In genomic region chr11:25335667-25336066, GRCm38 (mm10) we compare ENCODE assay signal across 12 mouse cellular contexts.
"Had no signal": no experiment of that assay in that cellular context is flagged by ENCODE, and none has a peak within 500 bp of the region (broad histone marks: within the 10 kb centered on the region; RNA-seq: fewer than 3 reads in every experiment).

No protein-coding gene starts in this region.

- H3K4me1 ChIP-seq: kidney, embryonic 15.5 days; limb, embryonic 15.5 days; liver, embryonic 13.5 days; midbrain, embryonic 13.5 days; neural tube, embryonic 12.5 days had no signal

- H3K4me3 ChIP-seq: kidney, embryonic 15.5 days; limb, embryonic 15.5 days; liver, embryonic 13.5 days; midbrain, embryonic 13.5 days; neural tube, embryonic 12.5 days had no signal

- H3K9ac ChIP-seq: kidney, embryonic 15.5 days; limb, embryonic 15.5 days; liver, embryonic 13.5 days; midbrain, embryonic 13.5 days; neural tube, embryonic 12.5 days had no signal

- H3K4me2 ChIP-seq: kidney, embryonic 15.5 days; limb, embryonic 15.5 days; liver, embryonic 13.5 days; midbrain, embryonic 13.5 days; neural tube, embryonic 12.5 days had no signal

- H3K27me3 ChIP-seq: kidney, embryonic 15.5 days; limb, embryonic 15.5 days; liver, embryonic 13.5 days; midbrain, embryonic 13.5 days; neural tube, embryonic 12.5 days had no signal

- H3K9me3 ChIP-seq: kidney, embryonic 15.5 days; limb, embryonic 15.5 days; liver, embryonic 13.5 days; midbrain, embryonic 13.5 days; neural tube, embryonic 12.5 days had no signal

- DNase-seq: kidney, adult 2 months; kidney, postnatal 14 days; left cerebral cortex, postnatal 4 days; liver, embryonic 13.5 days; lung, adult 18-20 months; lung, postnatal 10 days; thymus, postnatal 14 days had no signal

- ATAC-seq: midbrain, embryonic 13.5 days had no signal

- H3K36me3 ChIP-seq: kidney, embryonic 15.5 days; limb, embryonic 15.5 days; liver, embryonic 13.5 days; midbrain, embryonic 13.5 days; neural tube, embryonic 12.5 days had no signal

- H3K27ac ChIP-seq: kidney, embryonic 15.5 days; limb, embryonic 15.5 days; liver, embryonic 13.5 days; midbrain, embryonic 13.5 days; neural tube, embryonic 12.5 days; stomach, postnatal 0 days had no signal
